Mouse (Mus musculus) left cerebral cortex, adult 9 months (tissue): Measurements from ENCODE around the gene Heg1.

Experiments
- DNase-seq, 2 experiments: peaks; one replicate each; pipeline ENCODE4 v3.0.0; 2022; ENCODE audit warnings: low spot score in 2 of 2

Gene Heg1

DNA sequence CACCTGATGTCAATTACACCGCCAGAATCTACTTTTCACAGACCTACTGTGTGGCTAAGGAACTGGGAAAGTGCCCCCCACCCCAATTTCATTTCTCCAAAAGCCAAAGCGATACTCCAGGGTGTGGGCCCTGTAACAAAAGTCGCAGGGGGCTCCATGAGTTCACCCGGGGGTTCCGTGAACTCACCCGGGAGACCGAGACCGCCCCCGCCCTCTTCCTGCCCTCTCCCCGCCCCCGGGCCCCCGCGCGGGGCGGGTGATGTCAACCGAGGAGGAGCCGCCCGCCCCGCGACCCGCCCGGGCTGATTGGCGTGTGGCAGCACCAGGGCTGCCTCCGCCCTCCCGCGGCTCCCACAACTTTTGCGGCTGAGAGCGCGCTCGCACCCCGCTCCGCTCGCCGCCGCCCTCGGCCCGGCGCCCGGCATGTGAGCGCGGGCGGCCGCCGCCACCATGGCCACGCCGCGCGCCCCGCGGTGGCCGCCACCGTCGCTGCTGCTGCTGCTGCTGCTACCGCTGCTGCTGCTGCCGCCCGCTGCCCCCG is at the start of gene Heg1:
Heg1 (plus strand) TSS at position 209 of the 541 bp plus-strand sequence.
- DNase-seq = no peak

GRCm38 (mm10) chr16:33635836-33636595 is 48.2 kb upstream of the Heg1 start:
- DNase-seq = peak in 1 of 2 experiments; percentile 45

DNA sequence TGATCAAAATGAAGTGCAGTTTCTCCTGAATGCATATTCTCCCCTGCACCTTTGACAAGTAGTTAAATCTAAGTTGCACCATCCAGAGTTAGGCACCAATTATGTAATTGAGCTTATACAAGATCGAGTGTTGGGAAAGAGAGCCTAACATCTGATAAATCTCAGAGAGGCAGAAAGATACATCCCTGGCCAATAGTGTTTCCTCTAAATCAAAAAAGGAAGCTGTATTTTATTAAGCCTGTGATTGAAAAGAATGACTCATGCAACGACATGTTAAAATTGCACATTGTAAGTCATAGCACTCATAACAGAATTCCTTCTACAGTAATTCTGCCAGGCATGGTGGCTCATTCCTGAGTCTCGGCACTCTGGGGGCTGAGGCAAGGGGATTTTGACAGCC is 42.4 kb upstream of the Heg1 start:
- DNase-seq = no peak

GRCm38 (mm10) chr16:33653116-33653515 is 31.1 kb upstream of the Heg1 start:
- no peak for DNase-seq

DNA sequence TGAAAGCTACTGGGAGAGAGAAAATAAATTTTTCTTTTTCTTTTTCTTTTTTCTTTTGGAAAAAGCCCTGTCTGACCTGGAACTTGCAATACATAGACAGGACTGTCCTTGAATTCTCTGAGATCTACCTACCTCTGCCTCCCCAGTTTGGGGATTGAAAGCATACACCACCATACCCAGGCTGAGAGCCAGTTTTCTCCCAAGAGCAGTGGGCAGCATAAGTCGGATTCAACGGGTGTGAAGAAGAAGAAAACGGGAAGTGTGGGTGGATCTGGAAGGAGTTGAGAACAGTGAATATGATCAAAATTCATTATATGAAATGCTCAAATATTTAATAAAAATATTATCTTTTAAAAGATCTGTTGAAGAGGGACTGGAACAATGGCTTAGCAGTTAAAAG is 28.7 kb upstream of the Heg1 start:
- DNase-seq = peak in 1 of 2 experiments; percentile 54

DNA sequence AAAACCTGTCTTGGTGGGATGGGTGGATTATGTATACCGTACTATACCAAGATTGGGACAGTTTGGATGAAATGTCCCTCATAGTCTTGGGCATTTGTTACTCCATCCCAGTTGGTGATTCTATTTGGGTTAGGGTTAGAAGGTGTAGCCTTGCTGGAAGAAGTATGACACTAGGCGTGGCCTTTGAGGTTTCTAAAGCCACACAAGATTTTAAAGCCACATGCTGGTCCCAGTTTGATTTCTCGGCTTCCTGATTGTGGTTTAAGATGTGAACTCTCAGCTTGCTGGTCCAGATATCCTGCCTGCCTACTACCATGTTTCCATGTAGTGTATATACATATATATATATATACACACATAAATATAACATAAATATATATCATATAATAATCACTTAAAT is 27.0 kb upstream of the Heg1 start:
- DNase-seq = no peak

GRCm38 (mm10) chr16:33658121-33658520 is 26.0 kb upstream of the Heg1 start:
- DNase-seq = no peak

- DNase-seq = no peak
Observed at GRCm38 (mm10) chr16:33659521-33659920, 24.6 kb upstream of the Heg1 start.

- no peak for DNase-seq
Observed at GRCm38 (mm10) chr16:33660125-33660524, 24.0 kb upstream of the Heg1 start.

GRCm38 (mm10) chr16:33662841-33663240 is 21.3 kb upstream of the Heg1 start:
- no peak for DNase-seq

GRCm38 (mm10) chr16:33666226-33666625 is 17.9 kb upstream of the Heg1 start:
- DNase-seq = no peak

DNA sequence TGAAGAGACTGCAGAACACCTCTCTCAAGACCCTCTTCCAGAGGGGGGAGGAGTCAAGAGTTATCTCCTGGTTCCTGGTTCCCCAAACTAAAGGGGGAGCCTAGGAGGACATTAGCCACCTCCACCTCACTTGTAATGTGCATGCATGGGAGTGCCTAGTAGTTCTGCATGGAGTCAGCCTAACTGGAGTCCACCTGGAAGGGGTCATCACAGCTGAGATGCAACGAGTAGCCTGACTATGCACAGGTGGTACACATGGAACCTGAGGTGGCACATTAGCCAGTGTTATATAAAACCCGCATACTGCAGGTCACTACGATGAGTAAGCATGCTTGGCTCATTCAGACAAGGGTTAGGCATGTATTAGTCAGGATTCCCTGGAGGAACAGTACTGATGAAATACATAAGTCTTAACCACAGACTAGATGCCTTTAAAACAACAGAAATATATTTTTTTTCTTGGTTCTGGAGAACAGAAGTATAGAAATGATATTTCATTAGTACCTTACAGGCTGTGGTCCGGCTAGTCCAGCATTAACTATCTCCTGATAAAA is 17.1 kb upstream of the Heg1 start:
- no peak for DNase-seq

GRCm38 (mm10) chr16:33668448-33668847 is 15.7 kb upstream of the Heg1 start:
- no peak for DNase-seq

GRCm38 (mm10) chr16:33669072-33669471 is 15.1 kb upstream of the Heg1 start:
- no peak for DNase-seq

DNA sequence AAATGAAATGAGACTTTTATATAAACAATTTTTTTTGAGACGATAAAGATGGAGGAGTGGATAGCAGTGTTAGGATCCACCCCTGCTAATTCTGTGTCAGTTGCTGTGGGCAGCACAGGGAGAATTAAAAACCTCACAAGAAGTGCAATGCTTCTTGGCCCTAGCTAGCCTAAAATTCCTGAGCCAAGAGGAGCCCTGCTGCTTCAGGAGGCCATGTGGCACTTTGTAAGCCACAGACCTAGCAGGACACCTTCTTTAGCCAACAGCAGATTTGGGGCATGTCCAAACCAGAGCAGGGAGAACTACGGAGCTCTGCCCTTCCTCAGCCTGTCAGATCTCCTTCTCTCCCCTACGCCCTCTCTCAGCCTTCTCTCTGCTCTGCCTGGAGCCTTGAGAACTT is 13.8 kb upstream of the Heg1 start:
- no peak for DNase-seq

DNA sequence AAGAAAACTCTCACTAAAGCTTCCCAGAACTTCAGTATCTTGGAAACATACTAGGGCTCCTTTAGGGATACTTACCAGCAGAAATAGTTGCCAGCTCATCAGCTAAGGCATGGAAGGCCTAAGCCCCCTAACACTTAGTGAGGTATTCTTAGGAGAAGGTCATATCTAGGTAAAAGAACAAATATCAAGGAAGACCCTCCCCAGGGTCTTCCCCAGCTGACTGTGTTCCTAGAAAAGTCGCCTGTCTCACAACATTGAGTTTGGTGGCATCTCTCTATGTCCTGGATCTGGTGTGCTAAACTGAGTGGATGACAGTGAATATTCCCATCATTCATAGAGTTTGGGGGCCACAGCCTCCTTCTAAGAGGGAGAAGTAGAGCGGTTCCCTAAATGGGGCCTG is 13.2 kb upstream of the Heg1 start:
- DNase-seq = no peak

DNA sequence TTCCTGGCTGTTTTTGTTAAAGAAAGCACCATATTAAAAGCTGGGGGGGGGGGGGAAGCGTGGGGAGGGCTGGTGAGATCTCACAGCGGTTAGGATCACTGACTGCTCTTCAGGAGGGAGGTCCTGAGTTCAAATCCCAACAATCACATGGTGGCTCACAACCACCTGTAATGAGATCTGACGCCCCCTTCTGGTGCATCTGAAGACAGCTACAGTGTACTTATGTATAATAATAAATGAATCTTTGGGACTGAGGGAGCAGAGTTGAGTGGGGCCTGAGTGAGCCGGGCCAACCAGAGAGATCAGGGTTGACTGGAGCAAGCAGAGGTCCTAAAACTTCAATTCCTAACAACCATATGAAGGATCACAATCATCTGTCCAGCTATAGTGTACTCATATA is 12.0 kb upstream of the Heg1 start:
- DNase-seq = no peak

GRCm38 (mm10) chr16:33672643-33673042 is 11.5 kb upstream of the Heg1 start:
- no peak for DNase-seq

- DNase-seq = no peak
Observed at GRCm38 (mm10) chr16:33673530-33674109, 10.6 kb upstream of the Heg1 start.

DNA sequence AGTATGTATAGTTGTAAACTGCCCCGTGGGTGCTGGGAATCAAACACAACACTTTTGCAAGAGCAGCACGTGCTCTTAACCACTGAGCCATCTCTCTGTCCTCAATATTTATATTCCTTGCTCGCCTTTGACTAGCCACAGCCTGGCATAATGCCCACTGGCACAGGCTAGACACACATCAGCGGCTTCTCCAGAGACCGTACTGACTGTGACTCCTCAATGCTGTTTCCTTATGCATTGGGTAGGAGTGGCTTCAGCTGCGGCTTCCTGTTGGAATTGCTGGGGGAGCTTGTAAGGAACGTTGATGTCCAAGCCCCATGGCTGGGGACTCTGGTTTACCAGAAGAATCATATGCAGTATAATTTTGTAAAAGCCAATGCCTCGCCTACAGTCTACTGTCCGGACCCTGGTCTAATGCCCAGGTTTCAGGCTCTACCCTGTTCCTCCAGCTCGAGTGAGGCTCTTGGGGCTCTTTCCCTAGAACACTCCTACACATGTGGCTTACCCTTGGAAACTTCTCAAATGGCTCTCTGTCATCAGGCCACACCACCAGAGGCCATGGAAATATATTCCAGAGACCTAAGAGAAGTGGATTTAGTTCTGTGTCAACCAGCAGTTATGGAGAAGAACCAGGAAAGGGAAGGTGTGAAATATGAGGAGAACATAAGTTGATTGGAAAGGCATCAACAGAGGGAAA is 8.9 kb upstream of the Heg1 start:
- DNase-seq = no peak

DNA sequence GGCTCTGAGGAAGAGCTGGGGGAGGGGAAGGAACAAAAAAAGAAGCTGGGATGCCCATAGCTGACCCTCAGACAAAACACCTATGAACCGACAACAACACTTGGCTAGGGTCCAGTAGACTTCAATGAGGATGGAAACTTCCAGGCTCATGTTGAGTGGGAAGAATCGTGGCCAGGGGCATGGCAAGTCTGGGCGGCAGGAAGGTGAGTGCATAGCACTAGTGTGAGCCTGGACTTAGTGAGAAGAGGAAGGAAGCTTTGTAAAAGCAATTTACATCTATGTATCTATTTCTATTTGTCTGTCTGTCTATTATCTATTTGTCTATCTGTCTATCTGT is 8.4 kb upstream of the Heg1 start:
- DNase-seq = no peak
